Mouse (Mus musculus) frontal cortex, adult 2 months (tissue): ENCODE measurements around the gene Cep70. TPM values are rescaled to one million over a fixed set of nuclear protein-coding genes. Genes with fewer than 3 reads are reported as not detected.

Experiments used
- DNase-seq, 2 experiments: peaks; one replicate each; pipeline ENCODE4 v3.0.0; 2022; ENCODE audit warnings: low spot score in 1 of 2; ENCODE audit errors: extremely low spot score in 1 of 2
- polyA plus RNA-seq: library from polyadenylated mRNA; depleted of rRNA; stranded (reverse); fragments of >200 nt; gene quantifications from 2 replicates; pipeline ENCODE4 v1.2.3, GENCODE M21; 2012; rRNA removed

The Cep70 gene
- 19.0 and 21.1 TPM in 2 replicates for polyA plus RNA-seq

DNA sequence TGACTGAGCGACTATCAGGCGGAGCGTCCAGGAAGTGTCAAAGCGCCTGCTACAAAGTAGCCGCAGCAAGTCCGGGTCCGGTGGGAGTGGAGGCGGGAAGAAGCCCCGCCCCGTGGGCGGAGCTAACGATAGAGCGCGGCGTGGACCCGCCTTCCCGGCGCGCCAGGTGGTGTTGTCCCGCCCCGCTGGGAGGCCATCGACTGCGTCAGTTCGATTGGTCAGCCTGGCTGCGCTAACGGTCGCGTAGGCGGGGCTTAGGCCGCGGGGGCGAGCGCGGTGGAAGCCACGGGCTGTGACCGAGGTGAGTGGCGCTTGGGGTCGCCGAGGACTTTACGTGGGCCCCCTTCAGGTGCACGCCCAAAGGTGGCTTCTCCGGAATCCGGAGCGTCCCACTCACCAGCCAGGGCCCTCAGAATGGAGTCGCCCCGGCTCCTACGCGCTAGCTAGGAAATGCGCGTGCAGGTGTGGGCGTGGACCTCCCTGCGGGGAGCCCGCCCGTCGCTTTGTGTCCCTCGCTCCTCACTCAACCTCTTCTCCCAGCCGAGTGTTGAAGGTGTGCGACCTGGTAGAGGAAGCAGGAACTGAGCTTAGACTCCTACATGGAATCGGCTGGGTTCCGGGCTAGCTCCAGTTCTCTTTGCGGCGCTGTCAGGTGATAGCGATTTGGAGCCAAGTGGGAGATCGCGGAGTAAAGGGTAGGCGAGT, at the start of gene Cep70:
Cep70 (plus strand) TSS at position 178 of the 705 bp plus-strand sequence.
- peak; percentile 90 to 96 for DNase-seq

DNA sequence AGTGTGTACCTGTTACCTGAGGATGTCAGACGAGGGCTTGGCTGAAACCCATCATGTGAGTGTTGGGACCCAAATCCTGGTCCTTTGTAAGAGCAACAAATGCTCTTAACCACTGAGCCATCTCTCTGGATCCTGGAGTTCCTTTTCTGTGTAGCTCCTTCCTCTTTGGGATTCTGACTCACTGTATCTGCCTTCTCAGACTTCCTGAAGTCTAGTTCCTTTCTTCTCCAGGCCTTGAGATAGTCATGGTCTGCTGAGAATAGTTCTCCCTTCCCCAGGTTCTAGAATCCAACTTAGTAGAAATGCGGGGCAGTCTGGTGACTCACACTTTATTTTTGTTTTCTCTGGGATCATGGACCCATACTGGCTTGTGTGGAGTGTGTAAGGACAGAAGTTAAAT, 30.5 kb upstream of the Cep70 start:
- DNase-seq = no peak

DNA sequence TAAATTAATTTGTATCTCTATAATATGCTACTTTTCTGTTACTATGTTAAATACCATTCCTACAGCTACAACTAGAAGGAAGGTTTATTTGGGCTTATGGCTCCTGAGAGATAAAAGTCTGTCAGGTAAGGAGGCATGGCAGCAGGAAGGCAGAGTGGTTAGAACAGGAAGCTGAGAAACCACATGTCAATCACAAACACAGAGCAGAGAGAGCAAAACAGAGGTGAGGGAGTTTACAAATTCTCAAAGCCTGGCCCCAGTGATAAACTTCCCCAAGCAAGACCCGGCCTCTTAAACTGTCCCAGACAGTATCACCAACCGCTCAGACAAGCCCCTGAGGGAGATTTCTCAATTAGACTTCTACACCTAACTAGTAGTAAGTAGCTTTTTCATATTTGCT, 27.0 kb upstream of the Cep70 start:
- DNase-seq = no peak

DNA sequence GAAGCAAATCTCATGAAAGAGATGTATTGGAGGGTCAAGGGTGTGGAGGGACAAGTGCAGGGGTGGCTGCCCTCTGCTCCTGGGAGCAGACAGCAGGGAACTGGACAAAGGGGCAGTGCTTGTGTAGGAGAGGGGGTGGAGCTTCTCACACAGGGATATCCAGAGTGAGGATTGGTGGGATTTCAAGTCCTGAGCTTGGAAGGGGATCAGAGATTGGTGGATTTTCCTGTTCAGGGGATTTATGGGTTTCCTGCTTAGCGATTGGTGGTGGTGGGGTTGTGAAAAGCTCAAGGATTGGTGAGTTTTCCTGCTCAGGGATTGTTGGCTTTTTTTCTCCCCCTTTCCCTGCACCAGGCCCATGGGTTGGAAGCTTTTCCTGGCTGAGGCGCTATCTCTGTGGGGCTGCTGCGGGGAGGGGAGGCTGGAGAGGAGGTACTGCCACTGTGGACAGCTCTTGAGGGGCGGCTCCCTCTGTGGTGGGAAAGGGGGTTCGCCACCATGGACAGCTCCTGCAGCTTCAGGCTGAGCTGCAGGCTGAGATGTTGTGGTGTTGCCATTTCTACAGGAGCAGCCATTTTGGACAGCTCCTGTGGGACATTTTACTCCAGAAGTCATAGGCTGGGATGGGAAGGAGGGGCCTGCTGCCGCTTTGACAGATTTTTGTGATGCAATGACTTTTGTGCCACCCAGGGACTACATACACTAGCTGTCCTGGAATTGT, 25.0 kb upstream of the Cep70 start:
- no peak for DNase-seq

DNA sequence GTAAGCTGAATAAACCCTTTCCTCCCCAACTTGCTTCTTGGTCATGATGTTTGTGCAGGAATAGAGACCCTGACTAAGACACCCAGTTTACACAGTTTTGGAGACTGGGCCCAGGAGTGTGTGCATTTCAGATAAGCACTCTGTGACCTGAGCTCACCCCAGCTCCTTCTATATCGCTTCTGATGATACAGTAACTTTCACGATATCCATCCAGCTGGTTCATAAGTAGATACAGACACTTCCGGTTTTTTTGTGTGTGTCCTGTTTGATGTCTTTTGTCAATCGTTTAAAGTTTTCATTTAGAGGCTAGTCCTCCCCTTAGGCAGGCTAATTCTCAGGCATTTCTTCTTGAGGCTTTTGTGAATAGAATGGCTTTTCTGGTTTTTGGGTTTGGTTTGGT, 21.5 kb upstream of the Cep70 start:
- DNase-seq = no peak

DNA sequence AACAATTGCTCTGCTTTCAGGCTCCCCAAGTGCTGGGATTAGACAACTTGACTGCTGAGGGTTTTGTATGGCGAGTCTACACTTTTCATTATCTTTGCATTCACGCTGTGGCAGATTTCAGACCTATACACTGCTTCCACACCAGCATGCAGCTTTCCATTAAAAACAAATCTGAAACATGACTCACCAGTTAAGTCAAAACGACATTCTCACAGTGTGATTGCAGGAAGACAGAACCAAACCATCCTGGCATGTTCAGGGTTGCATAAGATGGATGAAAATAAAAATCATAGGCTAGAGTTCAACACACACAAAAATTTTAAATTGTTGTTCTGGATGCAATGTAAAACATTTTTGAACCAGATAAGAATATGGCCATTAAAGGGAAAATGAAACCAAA, 18.6 kb upstream of the Cep70 start:
- peak in 1 of 2 experiments; percentile 14 for DNase-seq

DNA sequence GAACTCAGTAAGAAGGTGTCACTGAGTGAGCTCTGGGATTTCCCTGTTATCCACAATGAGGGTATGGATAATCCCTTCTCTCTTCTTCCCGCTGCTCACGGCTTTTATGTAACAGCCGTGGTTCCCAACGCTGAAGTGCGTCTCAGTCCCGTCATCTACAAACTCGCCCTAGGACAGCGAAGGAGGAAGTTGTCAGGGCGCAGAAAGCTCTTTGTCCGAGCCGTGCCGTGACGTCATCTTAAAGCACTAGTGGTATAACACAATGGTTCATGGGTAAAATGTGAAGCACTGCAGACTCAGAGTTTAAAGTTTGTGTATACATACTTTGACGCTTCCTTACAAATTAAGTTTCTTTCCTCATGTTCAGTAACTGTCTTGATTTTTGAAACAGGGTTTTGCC, 13.7 kb upstream of the Cep70 start:
- no peak for DNase-seq

DNA sequence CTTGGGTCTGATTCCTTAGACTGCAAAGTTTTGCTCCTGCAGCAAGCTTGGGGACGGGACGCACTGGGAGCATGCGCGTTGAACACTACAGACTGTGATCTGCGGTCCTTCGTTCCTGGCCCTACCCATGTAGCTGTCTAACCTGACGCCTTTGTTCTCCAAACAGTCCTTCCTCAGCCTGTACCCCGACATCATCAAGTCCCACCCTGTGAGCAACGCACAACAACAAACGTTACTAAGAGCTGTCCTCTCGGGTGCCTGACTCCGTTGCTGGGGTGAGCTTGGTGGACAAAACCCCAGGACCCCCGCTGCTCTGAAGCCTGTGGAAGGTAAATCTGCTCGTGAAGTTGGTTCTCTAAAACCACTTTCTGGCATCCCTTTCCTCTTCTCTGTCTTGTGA, 6.0 kb upstream of the Cep70 start, which contains the start of gene Faiml:
Faiml (minus strand) TSS at position 101 of the 400 bp plus-strand sequence.
- no peak for DNase-seq

DNA sequence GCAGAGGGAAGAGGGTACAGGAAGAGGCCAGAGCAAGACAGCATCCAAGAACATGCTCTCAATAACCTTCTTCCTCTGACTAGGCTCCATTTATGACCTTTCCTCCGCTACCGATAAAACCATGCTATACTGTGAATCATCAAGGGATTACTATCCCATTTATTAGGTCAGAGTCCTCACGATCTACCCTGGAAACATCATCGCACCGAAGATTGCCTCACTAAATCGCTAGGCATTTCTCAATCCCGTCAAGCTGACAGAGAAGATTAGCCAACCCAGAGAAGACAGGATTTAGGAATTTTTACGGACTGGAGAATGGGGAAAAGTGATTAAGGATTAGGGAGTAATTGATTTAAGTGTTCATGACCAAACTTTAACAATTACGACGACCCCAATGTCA, 4.9 kb upstream of the Cep70 start:
- DNase-seq = no peak

DNA sequence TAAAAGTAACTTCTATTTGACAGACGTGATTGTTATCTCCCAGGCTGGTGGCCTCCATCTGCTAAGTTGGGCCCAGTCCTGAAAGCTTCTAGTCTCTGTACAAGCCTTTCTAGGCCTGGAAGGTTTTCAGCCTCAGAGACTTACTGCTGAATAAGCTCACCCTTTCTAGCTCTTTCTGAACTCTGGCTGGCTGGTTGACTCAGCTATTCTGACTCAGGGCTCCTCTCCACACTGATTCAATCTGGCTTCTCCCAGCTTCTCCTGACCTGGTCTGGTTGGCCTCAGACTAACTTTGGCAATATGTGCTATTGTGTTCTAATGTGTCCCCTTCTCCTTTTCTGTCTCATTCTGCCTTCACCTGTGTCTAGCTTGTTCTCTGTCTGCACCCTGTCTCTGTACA, 3.9 kb upstream of the Cep70 start:
- no peak for DNase-seq

DNA sequence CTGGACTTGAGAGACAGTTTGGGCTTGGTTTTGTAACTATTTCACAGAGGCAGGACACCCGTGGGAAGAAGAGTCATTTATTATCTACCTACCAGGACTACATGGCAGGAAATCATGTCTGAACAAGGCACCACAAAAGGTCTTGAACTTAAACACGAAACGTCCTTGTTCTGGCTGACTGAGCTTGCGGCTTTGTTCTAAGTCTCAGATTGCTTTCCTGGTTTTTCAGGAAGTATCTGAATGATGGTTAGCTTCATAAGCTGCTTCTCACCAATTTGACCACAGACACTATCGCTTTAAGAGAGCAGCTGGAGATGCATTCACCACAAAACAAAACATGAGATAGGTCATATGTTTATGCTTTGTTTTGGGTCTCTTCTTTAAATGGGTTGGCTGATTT, 2.6 kb upstream of the Cep70 start:
- DNase-seq = no peak

DNA sequence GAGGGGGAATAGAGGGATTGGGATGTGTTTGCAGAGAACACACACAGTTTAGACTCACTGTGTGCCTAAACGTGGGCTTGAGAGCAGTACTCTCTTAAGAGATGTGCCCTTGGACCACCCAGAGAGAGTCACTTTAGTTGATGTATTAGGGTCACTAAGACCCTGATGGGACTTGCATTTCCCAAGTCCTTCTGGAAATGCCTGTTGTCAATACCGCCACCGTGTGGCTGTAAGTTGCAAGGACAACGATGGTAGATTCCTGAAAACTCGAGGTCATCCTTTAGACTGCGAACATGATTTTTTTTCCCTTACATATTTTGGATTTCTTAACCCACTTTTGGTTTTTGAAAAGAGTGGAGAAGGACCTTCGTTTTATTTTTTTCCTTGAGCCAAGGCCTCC, 1.1 kb upstream of the Cep70 start:
- DNase-seq = peak in 1 of 2 experiments; percentile 72

DNA sequence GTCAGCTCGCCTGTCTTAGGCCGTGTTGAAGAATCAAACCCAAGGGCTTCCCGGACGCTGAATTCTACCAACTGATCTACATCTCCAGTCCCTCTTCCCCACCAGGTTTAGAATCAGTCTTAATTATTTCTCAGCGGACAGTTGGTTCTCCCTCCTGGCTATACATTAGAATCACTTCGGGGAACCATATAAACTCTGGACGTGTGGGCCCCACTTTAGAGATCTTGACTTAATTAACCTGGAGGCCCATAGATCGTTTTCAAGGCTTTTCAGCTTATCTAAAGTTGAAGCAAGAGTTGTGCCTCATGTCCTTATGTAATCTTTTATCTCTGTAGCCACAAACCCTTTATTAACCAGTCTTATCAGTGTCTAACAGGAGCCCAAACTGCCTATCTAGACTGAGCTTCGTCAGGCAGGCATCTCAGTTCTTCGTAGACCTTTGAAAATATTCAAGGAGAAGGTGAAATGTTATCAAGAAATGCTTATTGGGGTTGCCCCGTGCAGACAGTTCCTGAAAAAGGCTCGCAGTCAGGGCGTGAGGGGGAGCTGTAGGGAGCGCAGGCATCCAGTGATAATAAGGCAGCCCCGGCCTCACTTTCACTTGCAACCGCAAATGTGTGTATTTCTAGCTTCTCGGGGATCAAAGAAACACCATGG, 506 bp upstream of the Cep70 start:
- DNase-seq = no peak

DNA sequence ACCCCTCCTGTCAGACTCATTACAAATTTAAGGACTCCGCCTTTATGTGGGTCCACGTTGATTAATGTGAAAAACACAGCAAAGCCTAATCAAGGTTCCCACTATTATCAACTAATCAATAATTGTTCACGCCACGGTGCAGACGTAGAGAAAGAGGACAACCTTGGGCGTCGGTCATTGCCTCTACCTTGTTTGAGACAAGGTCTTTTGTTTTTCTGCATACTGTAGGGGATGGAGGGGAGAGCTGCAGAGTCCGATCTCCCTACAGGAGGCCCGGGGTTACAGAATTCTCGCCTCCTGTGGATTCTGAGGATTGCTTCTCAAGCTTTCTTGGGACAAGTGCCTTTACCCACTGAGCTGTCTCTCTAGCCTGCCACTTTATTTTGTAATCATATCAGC, 727 bp downstream of the Cep70 start:
- DNase-seq = no peak

DNA sequence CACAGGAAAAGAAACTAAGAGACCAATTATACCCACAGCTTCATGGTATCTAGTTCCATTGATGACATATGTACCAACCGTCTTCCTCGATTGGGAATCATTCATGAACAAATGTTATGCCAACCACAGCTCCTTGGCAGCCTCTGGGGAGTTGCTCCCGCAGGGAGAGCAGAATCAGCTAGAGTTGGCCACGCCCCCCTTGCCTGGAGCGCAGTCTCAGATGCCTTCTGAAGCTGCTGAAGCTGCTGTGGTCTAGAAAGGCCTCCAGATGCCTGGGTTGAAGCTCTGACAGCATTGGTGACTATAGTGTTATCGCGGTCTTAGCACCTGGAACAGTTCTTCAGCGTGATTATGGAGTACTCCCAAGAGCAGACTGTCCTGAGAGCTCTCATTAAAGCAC, 5.1 kb downstream of the Cep70 start:
- DNase-seq = no peak

DNA sequence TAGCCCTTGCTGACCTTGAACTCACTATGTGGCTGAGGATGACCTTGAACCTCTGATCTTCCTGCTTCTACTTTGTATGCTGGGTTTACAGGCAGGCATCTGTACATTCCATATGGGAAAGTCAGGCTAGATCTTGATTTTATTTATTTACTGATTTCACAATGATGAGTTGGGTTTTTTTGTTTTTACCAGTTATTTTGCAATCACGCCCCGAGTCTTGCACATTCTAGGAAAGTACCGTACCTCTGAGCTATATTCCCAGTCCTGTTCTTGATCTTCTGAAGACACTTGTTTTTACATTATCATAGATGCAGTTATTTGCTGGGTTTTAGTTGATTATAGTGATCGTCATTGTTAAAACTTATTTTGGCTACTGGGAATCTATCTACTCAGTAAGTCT, 5.7 kb downstream of the Cep70 start:
- no peak for DNase-seq

DNA sequence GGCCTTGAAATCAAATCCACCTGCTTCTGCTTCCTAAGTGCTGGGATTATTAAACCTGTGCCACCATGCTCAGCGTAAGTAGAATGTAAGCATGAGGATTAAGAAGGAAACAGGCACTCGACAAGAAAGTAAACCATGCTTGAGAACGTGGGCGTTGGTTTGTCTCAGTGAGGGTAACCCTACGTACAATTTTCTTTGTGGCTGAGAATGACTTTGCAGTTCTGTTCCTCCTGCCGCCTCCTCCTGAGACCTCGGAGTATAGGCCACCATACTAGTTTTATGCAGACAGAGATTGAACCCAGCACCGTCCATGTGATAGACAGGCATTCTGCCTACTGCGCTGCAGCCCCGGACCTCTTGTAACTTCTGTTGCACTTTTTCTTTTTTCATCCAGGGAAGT, 10.7 kb downstream of the Cep70 start:
- DNase-seq = no peak

DNA sequence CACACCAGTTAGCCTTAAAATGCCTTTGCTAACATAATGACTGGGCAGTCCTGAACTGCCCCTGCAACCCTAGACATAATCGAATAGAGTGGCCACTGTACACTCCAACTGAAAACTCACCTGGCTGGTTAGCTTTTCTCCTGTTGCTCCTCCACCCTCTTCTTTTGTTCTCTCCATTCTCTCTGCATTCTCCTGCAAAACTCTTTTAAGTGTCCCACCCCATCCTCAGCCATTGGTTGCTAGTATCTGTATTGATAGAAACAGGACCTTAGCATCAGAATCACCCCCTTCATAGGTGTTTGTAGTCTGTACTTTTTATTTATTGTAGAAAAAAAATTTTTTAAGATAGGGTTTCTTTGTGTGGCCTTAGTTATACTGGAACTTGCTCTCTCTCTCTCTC, 13.0 kb downstream of the Cep70 start:
- DNase-seq = no peak

DNA sequence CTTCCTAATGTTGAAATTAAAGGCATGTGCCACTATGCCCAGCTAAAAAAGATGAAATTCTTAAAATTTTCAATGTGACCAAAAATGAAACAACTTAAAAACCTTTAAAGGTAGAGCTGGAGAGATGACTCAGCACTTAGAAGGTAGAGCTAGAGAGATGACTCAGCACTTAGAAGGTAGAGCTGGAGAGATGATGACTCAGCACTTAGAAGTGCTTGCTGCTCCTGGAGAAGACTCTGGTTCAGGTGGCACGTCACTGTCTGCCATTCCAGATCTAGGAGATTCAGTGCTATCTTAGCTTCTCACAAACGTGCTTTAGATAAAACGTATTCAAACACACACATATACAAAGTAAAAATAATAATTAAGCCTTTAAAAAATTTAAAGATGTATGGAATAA, 13.7 kb downstream of the Cep70 start:
- peak in 1 of 2 experiments; percentile 9 for DNase-seq

DNA sequence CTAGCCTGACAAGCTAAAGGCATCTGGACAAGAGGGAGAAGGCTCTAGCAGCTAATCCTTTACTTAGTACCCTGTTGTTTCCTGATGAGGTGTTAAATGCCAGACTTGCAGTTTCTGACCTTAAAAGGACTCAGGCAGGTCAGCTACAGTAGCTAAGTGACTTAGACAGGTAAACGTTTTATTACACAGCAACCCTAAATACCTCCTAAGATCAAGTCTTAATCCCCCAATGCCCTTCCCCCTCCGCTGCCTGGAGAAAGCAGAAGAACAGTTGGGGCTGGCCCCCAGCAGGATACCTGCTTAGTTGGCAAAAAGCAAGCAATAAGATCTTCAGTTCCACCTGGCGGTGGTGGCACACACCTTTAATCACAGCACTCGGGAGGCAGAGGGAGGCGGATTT, 15.7 kb downstream of the Cep70 start:
- no peak for DNase-seq

DNA sequence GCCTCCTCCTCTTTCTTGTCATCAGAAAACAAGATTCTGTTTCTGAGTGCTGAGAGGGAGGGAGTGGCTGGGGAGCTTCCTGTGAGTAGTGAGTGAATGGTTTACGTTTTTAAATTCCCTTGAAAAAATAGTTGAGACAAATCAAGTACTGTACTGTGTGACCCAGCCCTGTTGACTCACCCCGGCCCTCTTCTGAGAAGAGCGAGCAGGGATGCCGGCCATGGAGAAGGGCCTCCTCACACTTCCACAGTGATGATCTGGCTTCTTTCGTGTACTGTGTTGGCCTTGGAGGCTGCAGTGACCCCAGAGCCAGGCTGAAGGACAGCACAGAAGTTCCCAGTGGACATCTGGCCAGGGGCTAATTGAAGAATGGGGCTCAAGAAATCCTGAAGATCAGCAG, 61.1 kb downstream of the Cep70 start:
- DNase-seq = no peak

DNA sequence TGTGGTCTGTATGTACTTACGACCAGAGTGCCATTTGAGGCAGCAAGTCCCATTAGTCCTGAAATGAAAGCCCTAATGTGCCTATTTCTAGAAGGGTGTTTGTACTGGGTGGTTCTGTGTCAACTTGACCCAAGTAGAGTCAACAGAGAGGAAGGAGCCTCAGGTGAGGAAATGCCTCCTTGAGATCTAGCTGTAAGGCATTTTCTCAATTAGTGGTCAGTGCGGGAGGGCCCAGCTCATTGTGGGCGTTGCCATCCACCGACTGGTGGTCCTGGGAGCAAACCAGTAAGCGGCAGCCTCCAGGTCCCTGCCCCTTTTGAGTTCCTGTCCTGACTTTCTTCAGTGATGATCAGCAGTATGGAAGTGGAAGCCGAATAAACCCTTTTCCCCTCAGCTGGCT, 63.1 kb downstream of the Cep70 start:
- DNase-seq = no peak
